Mouse (Mus musculus) gonadal fat pad, adult 2 months (tissue): ENCODE measurements around the gene Zfp946. TPM values are rescaled to one million over a fixed set of nuclear protein-coding genes. Genes with fewer than 3 reads are reported as not detected.

Experiments
- DNase-seq: peaks from one replicate; pipeline ENCODE4 v3.0.0-alpha.2; 2012; ENCODE audit warnings: low read depth
- polyA plus RNA-seq: library from polyadenylated mRNA; depleted of rRNA; stranded (reverse); fragments of >200 nt; gene quantifications from 2 replicates; pipeline ENCODE4 v1.2.3, GENCODE M21; 2012; rRNA removed

Gene Zfp946
- polyA plus RNA-seq: 2.5 and 3.2 TPM in 2 replicates

DNA sequence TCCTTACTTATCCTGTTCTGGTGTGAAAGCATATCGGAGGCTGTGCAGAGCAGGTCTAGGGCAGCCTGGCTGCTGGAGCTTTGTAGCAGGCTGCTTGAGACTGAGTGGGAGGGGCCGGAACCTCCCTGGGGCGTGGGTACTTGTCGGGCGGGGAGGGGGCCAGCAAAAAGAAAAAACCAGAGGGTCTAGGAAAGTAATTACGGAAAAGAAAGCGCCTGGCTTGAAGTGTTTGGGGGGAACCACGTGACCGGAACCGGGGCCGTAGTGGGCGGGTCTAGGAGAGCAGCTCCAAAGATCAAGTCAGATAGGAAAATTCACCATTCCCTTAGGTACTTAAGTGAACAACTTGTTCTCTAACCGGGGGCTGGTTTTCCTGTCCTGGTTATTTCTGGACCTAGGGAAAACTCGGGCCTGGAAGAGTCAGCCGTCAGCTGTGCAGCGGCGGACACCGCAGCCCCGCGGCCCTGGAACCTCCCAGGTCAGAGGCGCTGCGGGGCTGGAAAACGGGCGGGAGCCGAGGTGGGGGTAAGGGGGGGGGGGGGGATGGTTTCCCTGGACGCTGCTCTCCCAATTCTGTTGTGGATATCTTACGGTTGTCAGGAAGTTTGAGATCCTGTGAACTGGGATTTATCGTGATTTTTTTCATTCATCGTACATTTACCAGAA, at the start of gene Zfp946:
Zfp946 (plus strand) TSS at position 271 of the 666 bp plus-strand sequence.
- DNase-seq: peak; percentile 30

DNA sequence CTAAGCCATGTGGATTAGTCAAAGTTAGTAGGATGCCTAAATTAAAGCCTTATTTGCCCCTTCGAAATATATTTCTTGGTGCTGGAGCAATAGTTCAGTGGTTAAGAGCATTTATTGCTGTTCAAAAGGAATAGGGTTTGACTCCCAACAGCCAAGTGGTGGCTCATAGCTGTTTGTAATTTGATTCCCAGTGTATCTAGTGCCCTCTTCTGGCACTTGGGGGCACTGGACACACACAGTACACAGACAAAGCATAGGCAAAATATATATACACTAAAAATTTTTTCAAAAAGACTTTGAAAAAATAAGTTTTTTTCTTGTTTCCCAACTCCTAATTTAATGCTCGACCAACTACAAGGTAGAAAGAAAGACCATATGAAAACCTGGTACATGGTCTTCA, 13.3 kb upstream of the Zfp946 start:
- DNase-seq: no peak

DNA sequence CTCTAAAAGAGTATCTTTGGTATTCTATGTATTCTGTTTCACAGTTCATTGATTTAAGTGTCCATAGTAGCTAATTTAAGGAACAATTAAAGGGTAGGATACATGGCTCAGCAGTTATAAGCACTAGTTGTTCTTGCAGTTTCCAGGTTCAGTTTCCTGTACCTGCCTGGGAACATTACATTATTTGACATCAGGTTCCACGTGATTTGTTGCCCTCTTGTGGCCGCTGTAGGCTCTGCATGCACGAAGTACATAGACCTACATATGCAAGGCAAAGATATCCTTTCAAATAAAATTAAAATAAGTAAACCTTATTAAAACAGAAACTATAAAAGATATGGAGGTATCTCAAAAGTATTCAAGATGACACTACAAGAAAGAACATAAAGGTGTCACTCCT, 6.5 kb upstream of the Zfp946 start:
- DNase-seq: peak; percentile 17

DNA sequence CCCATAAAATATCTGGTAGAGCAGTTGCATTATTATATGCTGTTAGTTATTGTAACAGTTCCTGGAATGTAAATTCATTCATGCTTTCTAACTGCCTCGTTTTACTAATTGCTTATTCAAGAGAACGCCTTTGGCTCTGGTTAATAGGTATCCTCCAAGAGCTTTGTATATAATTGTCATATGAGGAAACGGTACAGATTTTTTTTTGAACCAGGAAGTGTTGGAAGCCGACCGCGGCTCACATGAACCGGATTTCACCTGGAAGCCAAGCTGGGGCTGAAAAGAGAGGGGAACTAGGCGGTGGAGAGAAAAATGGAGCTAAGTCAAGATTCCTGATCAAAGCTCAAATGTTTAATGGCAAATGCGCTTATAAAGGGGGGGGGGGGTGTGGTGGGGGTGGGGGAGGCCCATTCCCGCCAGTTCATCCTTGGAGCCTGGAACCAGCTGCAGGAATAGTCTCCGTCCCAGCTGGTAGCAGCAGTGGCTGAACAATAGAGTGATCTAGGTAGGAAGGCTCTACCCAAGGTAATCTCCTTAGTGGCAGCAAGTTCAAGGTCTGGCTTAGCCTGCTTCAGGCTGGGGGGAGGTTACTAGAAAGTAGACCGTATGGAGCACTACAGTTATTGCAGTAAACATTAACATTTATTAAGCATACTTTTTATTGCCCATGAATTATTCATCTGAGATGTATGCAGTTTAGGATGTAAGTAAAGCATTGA, 773 bp downstream of the Zfp946 start:
- DNase-seq: no peak

DNA sequence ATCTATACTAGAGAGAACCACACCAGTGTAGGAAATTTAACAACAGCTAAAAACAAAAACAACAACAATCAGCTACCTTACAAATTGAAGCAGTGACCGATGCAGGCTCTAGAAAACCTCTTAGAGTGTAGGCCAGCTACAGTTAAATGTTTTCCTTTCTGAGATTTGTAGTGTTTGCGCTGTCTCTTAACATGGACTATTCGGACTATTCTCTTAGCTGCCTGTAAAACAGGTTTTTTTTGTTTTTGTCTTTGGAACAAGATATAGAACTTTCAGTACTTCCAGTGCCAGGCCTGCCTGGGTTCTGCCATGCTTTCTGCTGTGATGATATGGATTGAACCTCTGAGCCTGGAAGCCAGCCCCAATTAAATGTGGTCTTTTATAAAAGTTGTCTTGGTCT, 23.7 kb downstream of the Zfp946 start:
- DNase-seq: no peak

DNA sequence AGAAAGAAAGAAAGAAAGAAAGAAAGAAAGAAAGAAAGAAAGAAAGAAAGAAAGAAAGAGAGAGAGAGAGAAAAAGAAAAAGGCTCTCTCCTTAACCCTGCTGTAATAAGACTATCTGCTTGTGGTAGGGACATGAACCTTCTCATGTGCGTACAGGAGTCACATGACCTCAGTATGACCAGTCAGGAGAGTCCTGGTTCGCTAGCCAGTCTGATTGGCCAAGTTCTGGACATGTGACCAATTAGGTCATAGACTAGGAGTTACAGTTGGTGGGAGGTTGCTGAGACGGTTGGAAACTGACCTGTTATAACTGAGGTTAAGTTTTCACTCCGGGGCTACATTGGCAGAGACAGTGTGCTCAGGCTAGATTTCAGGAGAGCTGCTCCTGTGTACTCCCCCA, 73.1 kb downstream of the Zfp946 start:
- DNase-seq: no peak

Other genes starting within 250 kb of the Zfp946 start
- 0.47 and 0.48 TPM in 2 replicates for gene Zfp994, start 198.6 kb upstream of the Zfp946 start, polyA plus RNA-seq
- 1.2 and 1.3 TPM in 2 replicates for gene CT030661.1, start 109.4 kb upstream of the Zfp946 start, polyA plus RNA-seq
- gene Zfp944, start 62.8 kb upstream of the Zfp946 start, polyA plus RNA-seq: 2.2 and 2.5 TPM in 2 replicates
- gene Zfp758, start 62.8 kb upstream of the Zfp946 start, polyA plus RNA-seq: 0.74 and 1.0 TPM in 2 replicates
- gene Vmn2r111, start 149.3 kb downstream of the Zfp946 start, polyA plus RNA-seq: not detected in 2 replicates
- gene Vmn2r112, start 176.7 kb downstream of the Zfp946 start, polyA plus RNA-seq: not detected in 2 replicates